Mouse (Mus musculus) intestine, postnatal 0 days (tissue): ENCODE data around the gene Smg9. TPM values are rescaled to one million over a fixed set of nuclear protein-coding genes. Genes with fewer than 3 reads are reported as not detected.

ENCODE experiments used
- ATAC-seq: fragments of 200-750 bp; cut with Nextera tagmentation; 2 replicates; pipeline ENCODE4 v1.8.0; 2017; ENCODE audit warnings: mild to moderate bottlenecking, moderate TSS enrichment, moderate library complexity
- H3K27ac ChIP-seq: fragments of 300-500 bp; sonication (generic); 2 replicates; pipeline ENCODE4 v1.5.1; 2014; ENCODE audit warnings: mild to moderate bottlenecking, low read depth, low read length, moderate library complexity
- H3K27me3 ChIP-seq: fragments of 300-500 bp; sonication (generic); replicated peaks from 2 replicates; pipeline ENCODE4 v1.6.1; 2014; ENCODE audit warnings: low read length, mixed read lengths; ENCODE audit not compliant: control insufficient read depth, insufficient read depth
- H3K36me3 ChIP-seq: fragments of 300-500 bp; sonication (generic); 2 replicates; pipeline ENCODE4 v1.6.1; 2014; ENCODE audit warnings: mild to moderate bottlenecking, moderate library complexity; ENCODE audit not compliant: control insufficient read depth, insufficient read depth
- H3K4me1 ChIP-seq: fragments of 300-500 bp; sonication (generic); replicated peaks from 2 replicates; pipeline ENCODE4 v1.6.1; 2014; ENCODE audit warnings: antibody characterized with exemption, low read length, mixed read lengths; ENCODE audit not compliant: control insufficient read depth, insufficient read depth
- H3K4me2 ChIP-seq: fragments of 300-500 bp; sonication (generic); replicated peaks from 2 replicates; pipeline ENCODE4 v1.6.1; 2014; ENCODE audit warnings: low read depth, mild to moderate bottlenecking, moderate library complexity
- H3K4me3 ChIP-seq: fragments of 300-500 bp; sonication (generic); 2 replicates; pipeline ENCODE4 v1.5.1; 2014; ENCODE audit warnings: low read depth, low read length
- H3K9ac ChIP-seq: fragments of 300-500 bp; sonication (generic); 2 replicates; pipeline ENCODE4 v1.6.1; 2014; ENCODE audit warnings: mild to moderate bottlenecking, low read depth, low read length
- H3K9me3 ChIP-seq: fragments of 300-500 bp; sonication (generic); 2 replicates; pipeline ENCODE4 v1.6.1; 2016; ENCODE audit warnings: mixed run types; ENCODE audit not compliant: control insufficient read depth
- CTCF ChIP-seq: sonication (generic); IDR thresholded peaks from 2 replicates; pipeline ENCODE4 v1.5.1; 2016; ENCODE audit warnings: low read depth, mild to moderate bottlenecking, control low read depth, antibody characterized with exemption, moderate library complexity
- WGBS: fragments of 180-500 bp; shearing (Covaris S2); extraction: QIAGEN DNeasy Blood & Tissue Kit; methylation state at CpG from one replicate; pipeline ENCODE4 v1.1.7; 2014; 5-methylcytosine and 5-hydroxymethylcytosine counted together
- polyA plus RNA-seq: library from polyadenylated mRNA; unstranded; fragments of >200 nt; fragmentation: Nextera tagmentation; extraction: Ambion mirVana; gene quantifications from 2 replicates; pipeline ENCODE4 v1.2.1, GENCODE M21; 2015

The Smg9 gene
- polyA plus RNA-seq, 1 experiment from 2014 or later, result 15.1 TPM

- no peak for TF ChIP-seq CTCF
- no peaks in the 10 kb centered on the region for H3K27me3 ChIP-seq
- H3K27ac ChIP-seq, result no peak within 1 kb of the TSS
- H3K36me3 ChIP-seq, result no peaks in the 10 kb centered on the region
- no peak within 1 kb of the TSS for H3K4me2 ChIP-seq
- no peaks in the 10 kb centered on the region for H3K9me3 ChIP-seq
- 70% methylated on average over 9 of the region's 9 CpGs for WGBS
- no peak within 1 kb of the TSS for H3K4me3 ChIP-seq
- H3K9ac ChIP-seq, result no peak within 1 kb of the TSS
- no peaks in the 10 kb centered on the region for H3K4me1 ChIP-seq
- ATAC-seq, result no peak
Measured at GRCm38 (mm10) chr7:24451855-24452311, 52.5 kb downstream of the Smg9 start, which contains the start of gene Irgc1. Gene Irgc1 (minus strand): TSS chr7:24452297.

GRCm38 (mm10) chr7:24454199-24454598 is 54.8 kb downstream of the Smg9 start:
- no peak for TF ChIP-seq CTCF
- no peaks in the 10 kb centered on the region for H3K36me3 ChIP-seq
- no peak overlapping the region for H3K4me3 ChIP-seq
- H3K4me1 ChIP-seq, result no peaks in the 10 kb centered on the region
- H3K9ac ChIP-seq, result no peak overlapping the region
- ATAC-seq, result no peak
- no peaks in the 10 kb centered on the region for H3K27me3 ChIP-seq
- WGBS, result 73% methylated on average over 2 of the region's 2 CpGs
- no peaks in the 10 kb centered on the region for H3K9me3 ChIP-seq
- H3K4me2 ChIP-seq, result no peak overlapping the region
- H3K27ac ChIP-seq, result no peak overlapping the region

GRCm38 (mm10) chr7:24455726-24456125 is 56.3 kb downstream of the Smg9 start:
- no peak overlapping the region for H3K4me2 ChIP-seq
- no peak overlapping the region for H3K27ac ChIP-seq
- H3K4me1 ChIP-seq, result no peaks in the 10 kb centered on the region
- WGBS, result 56% methylated on average over 5 of the region's 5 CpGs
- H3K27me3 ChIP-seq, result no peaks in the 10 kb centered on the region
- ATAC-seq, result no peak
- H3K9ac ChIP-seq, result no peak overlapping the region
- no peak for TF ChIP-seq CTCF
- H3K4me3 ChIP-seq, result no peak overlapping the region
- no peaks in the 10 kb centered on the region for H3K36me3 ChIP-seq
- H3K9me3 ChIP-seq, result no peaks in the 10 kb centered on the region

GRCm38 (mm10) chr7:24457726-24458370 is 58.4 kb downstream of the Smg9 start:
- no peak overlapping the region for H3K4me2 ChIP-seq
- H3K9me3 ChIP-seq, result no peaks in the 10 kb centered on the region
- H3K9ac ChIP-seq, result no peak overlapping the region
- H3K27me3 ChIP-seq, result no peaks in the 10 kb centered on the region
- no peak for ATAC-seq
- peaks cover 4% of the 10 kb centered on the region; the same call in 1 of the 2 replicates for H3K4me1 ChIP-seq
- 51% methylated on average over 10 of the region's 10 CpGs for WGBS
- TF ChIP-seq CTCF, result no peak
- H3K36me3 ChIP-seq, result no peaks in the 10 kb centered on the region
- H3K4me3 ChIP-seq, result no peak overlapping the region
- no peak overlapping the region for H3K27ac ChIP-seq

GRCm38 (mm10) chr7:24459440-24459839 is 60.0 kb downstream of the Smg9 start:
- WGBS, result 47% methylated on average over 5 of the region's 5 CpGs
- Histone ChIP-seq H3K27me3 (no peaks in the 10 kb centered on the region), H3K4me3 (no peak overlapping the region), H3K36me3 (no peaks in the 10 kb centered on the region), H3K9ac (no peak overlapping the region), H3K9me3 (no peaks in the 10 kb centered on the region), H3K27ac (peak overlapping the region; percentile 28; the same call in 1 of the 2 replicates), H3K4me2 (no peak overlapping the region), H3K4me1 (peaks cover 4% of the 10 kb centered on the region; the same call in 1 of the 2 replicates)
- ATAC-seq, result peak; percentile 76
- no peak for TF ChIP-seq CTCF

GRCm38 (mm10) chr7:24459843-24460242 is 60.4 kb downstream of the Smg9 start:
- no peaks in the 10 kb centered on the region for H3K9me3 ChIP-seq
- peak; percentile 75 for ATAC-seq

More at GRCm38 (mm10) chr7:24459843-24460242, 60.4 kb downstream of the Smg9 start:
- Histone ChIP-seq H3K9ac (no peak overlapping the region), H3K36me3 (no peaks in the 10 kb centered on the region), H3K27ac (peak overlapping the region; percentile 28; the same call in 1 of the 2 replicates), H3K27me3 (no peaks in the 10 kb centered on the region), H3K4me2 (no peak overlapping the region), H3K4me1 (peaks cover 4% of the 10 kb centered on the region; the same call in 1 of the 2 replicates), H3K4me3 (no peak overlapping the region)
- TF ChIP-seq CTCF, result no peak
- WGBS, result 37% methylated on average over 3 of the region's 3 CpGs
